In genomic region chr4:63545231-63545958, GRCm38 (mm10) we compare ENCODE assay signal across 7 mouse cellular contexts. TPM values are rescaled to one million over a fixed set of nuclear protein-coding genes. Genes with fewer than 3 reads are reported as not detected.
DNase-seq lines count a peak whose midpoint lies in the region; ATAC-seq and TF ChIP-seq lines count a peak whose summit lies in the region.

No protein-coding gene starts in this region.

- H3K27ac ChIP-seq in thymus, adult 2 months (ENCODE audit: control insufficient read depth, insufficient read depth, low read length) = no peak overlapping the region
- H3K27ac ChIP-seq in forebrain, embryonic 11.5 days (ENCODE audit: low read depth, low read length) = peak overlapping the region; percentile 25; the same call in 1 of the 2 replicates
- peak overlapping the region; percentile 1; the same call in 1 of the 2 replicates for H3K27ac ChIP-seq in liver, embryonic 14.5 days
- H3K27ac ChIP-seq in stomach, embryonic 14.5 days (ENCODE audit: low read length) = peak overlapping the region; percentile 69

- peaks cover 15% of the 10 kb centered on the region for H3K4me1 ChIP-seq in thymus, adult 2 months (replicated peaks; ENCODE audit: control insufficient read depth, insufficient read depth, low read length)
- H3K4me1 ChIP-seq in forebrain, embryonic 11.5 days (replicated peaks; ENCODE audit: control insufficient read depth, insufficient read depth, low read length) = peaks cover 9% of the 10 kb centered on the region
- H3K4me1 ChIP-seq in liver, embryonic 14.5 days (replicated peaks; ENCODE audit: control insufficient read depth in 2 of 2, insufficient read depth in 2 of 2, low read length in 1 of 2) = peaks cover 9 to 24% of the 10 kb centered on the region in 2 experiments
- peaks cover 20% of the 10 kb centered on the region; the same call in 1 of the 2 replicates for H3K4me1 ChIP-seq in stomach, embryonic 14.5 days (ENCODE audit: control insufficient read depth, insufficient read depth, low read length)

- no peaks in the 10 kb centered on the region for H3K9me3 ChIP-seq in forebrain, embryonic 11.5 days (ENCODE audit: control insufficient read depth, low read length)
- H3K9me3 ChIP-seq in liver, embryonic 14.5 days (ENCODE audit: control insufficient read depth, low read length) = no peaks in the 10 kb centered on the region
- no peaks in the 10 kb centered on the region for H3K9me3 ChIP-seq in stomach, embryonic 14.5 days (ENCODE audit: control insufficient read depth, low read depth, low read length)

- H3K27me3 ChIP-seq in thymus, adult 2 months (ENCODE audit: control insufficient read depth, insufficient read depth, low read length) = no peaks in the 10 kb centered on the region
- no peaks in the 10 kb centered on the region for H3K27me3 ChIP-seq in forebrain, embryonic 11.5 days (ENCODE audit: control insufficient read depth, insufficient read depth, low read length)
- H3K27me3 ChIP-seq in liver, embryonic 14.5 days (ENCODE audit: control insufficient read depth, insufficient read depth, low read length) = no peaks in the 10 kb centered on the region
- H3K27me3 ChIP-seq in stomach, embryonic 14.5 days (ENCODE audit: control insufficient read depth, insufficient read depth, low read length) = no peaks in the 10 kb centered on the region

- peak overlapping the region; percentile 92 for H3K9ac ChIP-seq in forebrain, embryonic 11.5 days (ENCODE audit: low read length)
- peak overlapping the region; percentile 76 for H3K9ac ChIP-seq in liver, embryonic 14.5 days (replicated peaks)
- H3K9ac ChIP-seq in stomach, embryonic 14.5 days (replicated peaks; ENCODE audit: low read depth, low read length) = peak overlapping the region; percentile 80

- peaks cover 13% of the 10 kb centered on the region for H3K36me3 ChIP-seq in thymus, adult 2 months (ENCODE audit: control insufficient read depth, insufficient read depth, low read length)
- no peaks in the 10 kb centered on the region for H3K36me3 ChIP-seq in forebrain, embryonic 11.5 days (ENCODE audit: control insufficient read depth, insufficient read depth, low read length)
- peaks cover 16% of the 10 kb centered on the region for H3K36me3 ChIP-seq in liver, embryonic 14.5 days (replicated peaks; ENCODE audit: control insufficient read depth, insufficient read depth, low read depth)
- peaks cover 13% of the 10 kb centered on the region for H3K36me3 ChIP-seq in stomach, embryonic 14.5 days (ENCODE audit: control insufficient read depth, insufficient read depth, low read length)

- no peak for TF ChIP-seq EP300 in liver, embryonic 14.5 days (IDR thresholded peaks at IDR 0.05; ENCODE audit: low read depth)

- WGBS in thymus, adult 2 months = 21% methylated on average over 26 of the region's 26 CpGs
- WGBS in forebrain, embryonic 11.5 days = 18% methylated on average over 26 of the region's 26 CpGs
- WGBS in liver, embryonic 14.5 days (ENCODE audit: insufficient replicate concordance) = 19% methylated on average over 26 of the region's 26 CpGs
- 15% methylated on average over 26 of the region's 26 CpGs for WGBS in stomach, embryonic 14.5 days

- H3K4me3 ChIP-seq in thymus, adult 2 months (ENCODE audit: control insufficient read depth, insufficient read depth, low read length) = peak overlapping the region; percentile 77
- peak overlapping the region; percentile 83 for H3K4me3 ChIP-seq in forebrain, embryonic 11.5 days (ENCODE audit: low read depth, low read length)
- H3K4me3 ChIP-seq in liver, embryonic 14.5 days (ENCODE audit: insufficient read depth in 1 of 2, low read depth in 2 of 2, low read length in 2 of 2) = peak overlapping the region; percentile 86 to 95
- H3K4me3 ChIP-seq in stomach, embryonic 14.5 days (ENCODE audit: low read depth, low read length) = peak overlapping the region; percentile 84

- H3K4me2 ChIP-seq in forebrain, embryonic 11.5 days (ENCODE audit: low read depth, low read length, severe bottlenecking) = peak overlapping the region; percentile 66
- peak overlapping the region; percentile 92 for H3K4me2 ChIP-seq in liver, embryonic 14.5 days (ENCODE audit: low read depth)
- H3K4me2 ChIP-seq in stomach, embryonic 14.5 days (replicated peaks; ENCODE audit: low read depth, low read length) = peak overlapping the region; percentile 60

- TF ChIP-seq POLR2A in thymus, adult 2 months (IDR thresholded peaks at IDR 0.05; ENCODE audit: control insufficient read depth, extremely low read depth, insufficient read depth, low read length, poor library complexity) = no peak

- ATAC-seq in forebrain, embryonic 11.5 days (replicated peaks; ENCODE audit: low FRiP score) = no peak
- peak; percentile 38; the same call in 1 of the 2 replicates for ATAC-seq in liver, embryonic 14.5 days (ENCODE audit: insufficient read depth)
- ATAC-seq in stomach, embryonic 14.5 days (ENCODE audit: insufficient number of reproducible peaks, insufficient read depth, low FRiP score, low read depth) = no peak

- no peak for TF ChIP-seq CTCF in thymus, adult 2 months (IDR thresholded peaks at IDR 0.05; ENCODE audit: borderline replicate concordance, control insufficient read depth, extremely low read depth, insufficient read depth, low read length, poor library complexity)
- TF ChIP-seq CTCF in liver, embryonic 14.5 days (IDR thresholded peaks at IDR 0.05; ENCODE audit: low read depth) = no peak

- DNase-seq in thymus, adult 2 months = no peak
- DNase-seq in thymus, postnatal 36 days = no peak
- DNase-seq in forebrain, embryonic 11.5 days (ENCODE audit: low spot score) = no peak
- DNase-seq in liver, embryonic 14.5 days (ENCODE audit: low read depth in 3 of 3, low spot score in 3 of 3) = no peak
- DNase-seq in layer of hippocampus, adult 18-20 months (ENCODE audit: low spot score in 2 of 2) = no peak
- DNase-seq in thymus, postnatal 0 days (ENCODE audit: low spot score) = no peak

RNA-seq across cellular contexts. Expression of gene Atp6v1g1, which starts 0.8 kb away (rescaled TPM):
- polyA plus RNA-seq in thymus, adult 2 months (2012; rRNA removed) = 39.4 and 41.5 TPM in 2 replicates
- 298 and 308 TPM in 2 replicates for polyA plus RNA-seq in forebrain, embryonic 11.5 days (2014; fragmentation: Nextera tagmentation; extraction: Ambion mirVana)
- polyA plus RNA-seq in liver, embryonic 14.5 days (2012; rRNA removed) = 27.1 and 42.6 TPM in 2 replicates
- polyA plus RNA-seq in liver, embryonic 14.5 days (2014; fragmentation: Nextera tagmentation; extraction: Ambion mirVana) = 117 and 119 TPM in 2 replicates
- polyA plus RNA-seq in stomach, embryonic 14.5 days (2014; fragmentation: Nextera tagmentation; extraction: Ambion mirVana) = 267 and 268 TPM in 2 replicates
- 100 to 1,000 TPM; 126 to 138 TPM for total RNA-seq in layer of hippocampus, adult 18-20 months (2021)
- polyA plus RNA-seq in thymus, postnatal 0 days (2015; fragmentation: Nextera tagmentation; extraction: Ambion mirVana) = 373 and 381 TPM in 2 replicates

RNA-seq across cellular contexts. Expression of gene Tmem268, which starts 13.2 kb away (rescaled TPM):
- polyA plus RNA-seq in thymus, adult 2 months (2012; rRNA removed) = 15.7 and 20.9 TPM in 2 replicates
- 6.0 and 8.1 TPM in 2 replicates for polyA plus RNA-seq in forebrain, embryonic 11.5 days (2014; fragmentation: Nextera tagmentation; extraction: Ambion mirVana)
- polyA plus RNA-seq in liver, embryonic 14.5 days (2012; rRNA removed) = 3.5 and 5.1 TPM in 2 replicates
- polyA plus RNA-seq in liver, embryonic 14.5 days (2014; fragmentation: Nextera tagmentation; extraction: Ambion mirVana) = 7.8 and 7.9 TPM in 2 replicates
- polyA plus RNA-seq in stomach, embryonic 14.5 days (2014; fragmentation: Nextera tagmentation; extraction: Ambion mirVana) = 4.9 and 7.0 TPM in 2 replicates
- 1 to 10 TPM; 7.4 to 7.5 TPM for total RNA-seq in layer of hippocampus, adult 18-20 months (2021)
- 13.7 and 14.9 TPM in 2 replicates for polyA plus RNA-seq in thymus, postnatal 0 days (2015; fragmentation: Nextera tagmentation; extraction: Ambion mirVana)

RNA-seq across cellular contexts. Expression of gene Whrn, which starts 49.6 kb away (rescaled TPM):
- 132 and 204 TPM in 2 replicates for polyA plus RNA-seq in thymus, adult 2 months (2012; rRNA removed)
- polyA plus RNA-seq in forebrain, embryonic 11.5 days (2014; fragmentation: Nextera tagmentation; extraction: Ambion mirVana) = 10.7 and 11.0 TPM in 2 replicates
- polyA plus RNA-seq in liver, embryonic 14.5 days (2012; rRNA removed) = 0.53 and 0.61 TPM in 2 replicates
- polyA plus RNA-seq in liver, embryonic 14.5 days (2014; fragmentation: Nextera tagmentation; extraction: Ambion mirVana) = 0.23 and 0.29 TPM in 2 replicates
- 4.6 and 6.0 TPM in 2 replicates for polyA plus RNA-seq in stomach, embryonic 14.5 days (2014; fragmentation: Nextera tagmentation; extraction: Ambion mirVana)
- 10 to 100 TPM; 18.0 to 21.8 TPM for total RNA-seq in layer of hippocampus, adult 18-20 months (2021)
- 12.0 and 17.1 TPM in 2 replicates for polyA plus RNA-seq in thymus, postnatal 0 days (2015; fragmentation: Nextera tagmentation; extraction: Ambion mirVana)

RNA-seq across cellular contexts. Expression of gene Gm11213, which starts 59.7 kb away (rescaled TPM):
- polyA plus RNA-seq in thymus, adult 2 months (2012; rRNA removed) = not detected in 2 replicates
- polyA plus RNA-seq in forebrain, embryonic 11.5 days (2014; fragmentation: Nextera tagmentation; extraction: Ambion mirVana) = not detected in 2 replicates
- polyA plus RNA-seq in liver, embryonic 14.5 days (2012; rRNA removed) = not detected in 2 replicates
- not detected in 2 replicates for polyA plus RNA-seq in liver, embryonic 14.5 days (2014; fragmentation: Nextera tagmentation; extraction: Ambion mirVana)
- not detected in 2 replicates for polyA plus RNA-seq in stomach, embryonic 14.5 days (2014; fragmentation: Nextera tagmentation; extraction: Ambion mirVana)
- total RNA-seq in layer of hippocampus, adult 18-20 months (2021) = not detected
- not detected in 2 replicates for polyA plus RNA-seq in thymus, postnatal 0 days (2015; fragmentation: Nextera tagmentation; extraction: Ambion mirVana)
